Mouse (Mus musculus) forebrain, embryonic 16.5 days (tissue): ENCODE data around the gene Ear10. TPM values are rescaled to one million over a fixed set of nuclear protein-coding genes. Genes with fewer than 3 reads are reported as not detected.
A peak's percentile ranks its signal among the peaks of the same experiment; 100 is the strongest.
"Not testable (repeated sequence)": the region's sequence is repeated elsewhere in the genome, so short reads cannot be mapped to it uniquely, and the experiment has no call there.

Source experiments
- ATAC-seq: fragments of 200-750 bp; cut with Nextera tagmentation; 2 replicates; pipeline ENCODE4 v1.8.0; 2017; ENCODE audit warnings: mild to moderate bottlenecking, moderate library complexity
- H3K27ac ChIP-seq: fragments of 300-500 bp; sonication (generic); 2 replicates; pipeline ENCODE4 v1.5.1; 2014; ENCODE audit warnings: low read length, control low read depth
- H3K27me3 ChIP-seq: fragments of 300-500 bp; sonication (generic); replicated peaks from 2 replicates; pipeline ENCODE4 v1.6.1; 2014; ENCODE audit warnings: low read length; ENCODE audit not compliant: control insufficient read depth, insufficient read depth
- H3K36me3 ChIP-seq: fragments of 300-500 bp; sonication (generic); 2 replicates; pipeline ENCODE4 v1.6.1; 2014; ENCODE audit not compliant: control insufficient read depth, insufficient read depth
- H3K4me1 ChIP-seq: fragments of 300-500 bp; sonication (generic); replicated peaks from 2 replicates; pipeline ENCODE4 v1.6.1; 2014; ENCODE audit warnings: low read length; ENCODE audit not compliant: control insufficient read depth, insufficient read depth
- H3K4me2 ChIP-seq: fragments of 300-500 bp; sonication (generic); 2 replicates; pipeline ENCODE4 v1.6.1; 2014; ENCODE audit warnings: mild to moderate bottlenecking, low read length, control low read depth
- H3K4me3 ChIP-seq: fragments of 300-500 bp; sonication (generic); replicated peaks from 2 replicates; pipeline ENCODE4 v1.5.1; 2014; ENCODE audit warnings: mild to moderate bottlenecking, low read length, control low read depth
- H3K9ac ChIP-seq: fragments of 300-500 bp; sonication (generic); replicated peaks from 2 replicates; pipeline ENCODE4 v1.6.1; 2014; ENCODE audit warnings: low read depth, low read length, control low read depth
- H3K9me3 ChIP-seq: fragments of 300-500 bp; sonication (generic); 2 replicates; pipeline ENCODE4 v1.6.1; 2016; ENCODE audit warnings: low read length; ENCODE audit not compliant: control insufficient read depth
- WGBS: fragments of 180-500 bp; shearing (Covaris S2); extraction: QIAGEN DNeasy Blood & Tissue Kit; methylation state at CpG from one replicate; pipeline ENCODE4 v1.1.7; 2014; 5-methylcytosine and 5-hydroxymethylcytosine counted together
- polyA plus RNA-seq: library from polyadenylated mRNA; unstranded; fragments of >200 nt; fragmentation: Nextera tagmentation; extraction: Ambion mirVana; gene quantifications from 2 replicates; pipeline ENCODE4 v1.2.1, GENCODE M21; 2015

Ear10 gene
- polyA plus RNA-seq, result not detected in 2 replicates

DNA sequence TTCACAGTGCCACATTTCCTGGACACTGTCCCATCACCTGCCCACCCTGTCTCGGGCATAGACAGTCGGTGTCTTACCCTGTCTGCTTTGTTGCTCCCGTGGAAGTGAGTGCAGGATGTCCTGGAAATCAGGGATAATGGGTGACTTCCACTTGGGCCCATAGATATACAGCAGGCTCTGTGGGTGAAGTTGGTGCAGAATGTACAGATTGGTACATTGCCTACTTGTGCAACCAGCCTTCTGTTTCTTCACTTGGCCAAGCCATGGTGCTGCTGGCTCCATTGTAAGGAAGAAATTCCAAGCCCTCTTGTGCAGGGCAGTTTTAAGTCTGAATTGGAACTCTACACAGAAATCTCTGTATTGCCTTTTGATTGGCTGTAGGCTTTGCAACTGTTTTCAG, at the start of gene Ear10:
Gene Ear10 (minus strand): TSS at position 101 of the 400 bp plus-strand sequence.
- not testable (repeated sequence) for H3K9ac ChIP-seq, H3K36me3 ChIP-seq, H3K9me3 ChIP-seq, ATAC-seq, H3K27ac ChIP-seq, H3K4me1 ChIP-seq, H3K4me3 ChIP-seq, H3K4me2 ChIP-seq, H3K27me3 ChIP-seq
- 78% methylated on average over 3 of the region's 3 CpGs for WGBS

DNA sequence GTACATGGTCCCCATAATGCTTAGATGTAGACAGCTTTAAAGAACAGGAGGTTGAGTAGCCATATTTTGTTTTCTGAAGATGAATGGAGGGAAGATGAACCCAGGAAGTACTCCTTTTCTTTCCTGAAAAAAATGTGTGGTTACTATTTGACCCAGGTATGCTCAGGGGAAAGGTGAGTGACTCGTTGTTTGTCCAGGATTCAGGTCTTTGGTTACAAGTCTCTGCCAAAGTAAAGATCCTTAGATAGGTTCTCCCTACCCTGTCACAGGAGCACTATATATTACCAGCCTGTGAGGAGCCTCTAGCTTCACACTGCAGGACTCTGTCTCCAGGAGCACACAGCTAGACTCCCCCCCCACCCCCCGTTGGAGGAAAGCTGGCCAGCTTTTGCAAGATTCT, 33.4 kb upstream of the Ear10 start, which contains the start of gene Ang5:
Gene Ang5 (plus strand): TSS at position 301 of the 400 bp plus-strand sequence.
- H3K4me2 ChIP-seq, H3K27me3 ChIP-seq, H3K9ac ChIP-seq, H3K27ac ChIP-seq, H3K4me1 ChIP-seq, H3K9me3 ChIP-seq, H3K4me3 ChIP-seq, ATAC-seq, H3K36me3 ChIP-seq: not testable (repeated sequence)
- no CpG with 5 or more reads among the region's 2 CpGs for WGBS

GRCm38 (mm10) chr14:43955074-43955473, 31.7 kb upstream of the Ear10 start:
- not testable (repeated sequence) for ATAC-seq, H3K36me3 ChIP-seq, H3K9ac ChIP-seq, H3K27ac ChIP-seq, H3K9me3 ChIP-seq, H3K4me3 ChIP-seq, H3K4me1 ChIP-seq, H3K27me3 ChIP-seq, H3K4me2 ChIP-seq
- no CpG with 5 or more reads among the region's 1 CpGs for WGBS

- ATAC-seq, H3K27me3 ChIP-seq, H3K9me3 ChIP-seq, H3K36me3 ChIP-seq, H3K4me1 ChIP-seq, H3K4me3 ChIP-seq, H3K27ac ChIP-seq, H3K4me2 ChIP-seq, H3K9ac ChIP-seq: not testable (repeated sequence)
- WGBS, result 91% methylated on average over 1 of the region's 2 CpGs
These were observed 30.0 kb upstream of the Ear10 start for GRCm38 (mm10) chr14:43953382-43953781.

DNA sequence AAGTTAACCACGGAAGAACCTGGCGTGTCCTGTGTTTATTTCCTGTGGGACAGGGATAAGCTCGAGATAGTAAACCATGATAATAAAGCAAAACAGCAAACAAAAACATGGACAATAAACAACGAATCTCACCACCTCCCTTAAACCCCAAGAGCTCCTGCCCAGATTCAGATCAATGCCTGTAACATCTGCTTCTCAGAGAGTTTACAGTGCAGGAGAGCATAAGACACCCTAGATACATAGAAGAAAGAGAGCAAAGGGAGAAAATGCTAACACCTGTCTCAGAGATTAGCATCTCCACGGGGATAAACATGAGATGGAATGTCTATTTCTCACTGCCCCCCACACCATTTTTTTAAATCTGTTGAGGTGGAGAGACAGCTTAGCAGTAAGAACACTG, 10.0 kb upstream of the Ear10 start:
- H3K36me3 ChIP-seq, H3K9me3 ChIP-seq, H3K4me3 ChIP-seq, H3K9ac ChIP-seq, ATAC-seq, H3K4me2 ChIP-seq, H3K27me3 ChIP-seq, H3K27ac ChIP-seq, H3K4me1 ChIP-seq: not testable (repeated sequence)
- WGBS, result 47% methylated on average over 5 of the region's 5 CpGs

DNA sequence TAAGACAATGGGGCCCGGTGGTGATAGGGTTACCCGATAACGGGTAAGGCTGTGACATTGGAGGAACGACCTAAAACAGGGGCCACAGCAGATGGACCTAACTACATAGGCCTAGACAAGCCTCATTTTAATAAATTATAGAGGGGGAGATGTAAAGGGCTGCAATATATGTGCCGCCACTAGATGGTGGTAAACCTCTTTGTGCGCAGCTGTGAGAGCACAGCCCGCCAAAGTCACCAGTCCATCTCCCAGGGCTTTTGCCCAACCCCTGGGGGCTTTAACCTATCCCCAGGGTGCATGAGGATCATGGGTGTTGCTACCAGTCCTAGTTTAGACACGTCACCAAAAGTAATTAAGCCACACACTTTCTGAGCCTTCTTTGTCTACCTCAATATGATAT, 9.6 kb upstream of the Ear10 start:
- H3K4me1 ChIP-seq, H3K36me3 ChIP-seq, H3K9ac ChIP-seq, H3K27me3 ChIP-seq, H3K4me3 ChIP-seq, H3K9me3 ChIP-seq, H3K4me2 ChIP-seq, ATAC-seq, H3K27ac ChIP-seq: not testable (repeated sequence)
- WGBS, result 12% methylated on average over 8 of the region's 8 CpGs

- not testable (repeated sequence) for H3K27me3 ChIP-seq, H3K36me3 ChIP-seq, H3K9me3 ChIP-seq, H3K4me1 ChIP-seq
- peak; percentile 92 for ATAC-seq
- 4% methylated on average over 21 of the region's 21 CpGs for WGBS
- Histone ChIP-seq H3K27ac (peak overlapping the region; percentile 80), H3K9ac (peak overlapping the region; percentile 51), H3K4me2 (peak overlapping the region; percentile 41), H3K4me3 (peak overlapping the region; percentile 56)
These were observed 2.1 kb upstream of the Ear10 start for GRCm38 (mm10) chr14:43925404-43925950.

DNA sequence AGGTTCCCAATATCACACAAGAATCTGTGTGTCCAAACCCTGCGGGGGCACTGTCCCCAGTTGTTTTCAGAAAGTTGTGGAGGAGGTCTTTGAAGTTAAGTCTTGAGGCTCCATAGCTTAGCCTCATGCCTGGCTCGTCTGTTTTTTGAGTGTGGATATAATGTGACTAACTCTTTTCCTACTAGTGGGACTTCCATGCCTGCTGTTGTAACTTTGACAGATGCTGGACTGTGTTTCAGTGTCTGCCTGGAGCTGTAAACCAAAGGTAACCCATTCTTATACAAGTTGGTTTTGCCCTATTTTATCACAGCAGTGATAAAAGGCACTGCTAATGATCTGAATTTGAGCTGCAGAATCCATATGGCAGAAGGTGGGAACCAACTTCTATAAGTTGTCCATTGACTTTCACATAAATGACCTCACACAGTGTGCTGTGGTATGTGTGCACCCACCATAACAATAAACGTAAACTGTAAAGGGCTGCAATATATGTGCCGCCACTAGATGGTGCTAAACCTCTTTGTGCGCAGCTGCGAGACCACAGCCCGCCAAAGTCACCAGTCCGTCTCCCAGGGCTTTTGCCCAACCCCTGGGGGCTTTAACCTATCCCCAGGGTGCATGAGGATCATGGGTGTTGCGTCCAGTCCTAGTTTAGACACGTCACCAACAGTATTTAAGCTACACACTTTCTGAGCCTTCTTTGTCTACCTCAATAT, 1.5 kb upstream of the Ear10 start, which contains the start of gene Gm8113:
Gene Gm8113 (plus strand): TSS at position 703 of the 716 bp plus-strand sequence.
- H3K4me1 ChIP-seq, H3K36me3 ChIP-seq, H3K9me3 ChIP-seq, H3K27me3 ChIP-seq: not testable (repeated sequence)
- Histone ChIP-seq H3K4me3 (peak within 1 kb of the TSS; percentile 56), H3K27ac (peak within 1 kb of the TSS; percentile 80), H3K4me2 (peak within 1 kb of the TSS; percentile 41), H3K9ac (peak within 1 kb of the TSS; percentile 51)
- ATAC-seq, result peak; percentile 99
- WGBS, result 9% methylated on average over 10 of the region's 10 CpGs

GRCm38 (mm10) chr14:43918214-43918613, 5.1 kb downstream of the Ear10 start:
- not testable (repeated sequence) for H3K27me3 ChIP-seq, ATAC-seq, H3K4me1 ChIP-seq, H3K4me3 ChIP-seq, H3K27ac ChIP-seq, H3K9ac ChIP-seq, H3K9me3 ChIP-seq, H3K36me3 ChIP-seq, H3K4me2 ChIP-seq
